Mouse (Mus musculus): ENCODE results near the gene Ogfod1. TPM values are rescaled to one million over a fixed set of nuclear protein-coding genes. Genes with fewer than 3 reads are reported as not detected.
"Not testable (repeated sequence)": the region's sequence is repeated elsewhere in the genome, so short reads cannot be mapped to it uniquely, and the experiment has no call there.

The Ogfod1 gene
- polyA plus RNA-seq, 1 experiment from 2014 or later, result 21.6 TPM

- no peak overlapping the region for H3K27ac ChIP-seq
These were observed 3.4 kb upstream of the Ogfod1 start for GRCm38 (mm10) chr8:94033601-94034000.

DNA sequence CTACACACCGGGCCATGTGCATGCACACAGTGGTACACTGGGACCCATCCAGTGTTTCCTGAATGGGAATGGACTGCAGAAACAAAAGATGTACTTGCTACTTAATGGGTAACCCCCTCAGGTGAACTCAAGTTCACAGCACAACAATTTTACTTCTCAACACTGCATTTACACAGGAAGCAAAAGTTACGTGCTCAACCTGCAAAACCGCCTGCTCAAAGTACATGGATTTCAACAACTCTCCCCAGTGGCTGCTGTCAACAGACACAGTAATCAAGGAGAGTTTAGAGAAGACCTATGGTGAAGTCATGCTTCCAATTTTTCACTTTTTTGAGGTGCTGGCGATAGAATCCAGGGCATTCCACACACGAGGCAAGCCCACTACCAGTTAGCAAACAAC lies 1.8 kb upstream of the Ogfod1 start:
- 0 out of 2 replicates have a peak overlapping the region, but pooled peaks have one; percentile 12 for H3K9ac ChIP-seq
- peaks cover 40% of the 10 kb centered on the region for H3K4me1 ChIP-seq
- WGBS, result 61% methylated on average over 5 of the region's 5 CpGs
- H3K4me2 ChIP-seq, result peak overlapping the region; percentile 83
- ATAC-seq (replicated peaks), result no peak
- peak overlapping the region; percentile 98 for H3K4me3 ChIP-seq
- no peak overlapping the region for H3K27ac ChIP-seq
- H3K36me3 ChIP-seq (replicated peaks), result 0 out of 2 replicates have a peak, but pooled peaks cover 6% of the 10 kb centered on the region
- H3K27me3 ChIP-seq (replicated peaks), result no peaks in the 10 kb centered on the region
- no peaks in the 10 kb centered on the region for H3K9me3 ChIP-seq

More at GRCm38 (mm10) chr8:94033601-94034000, 3.4 kb upstream of the Ogfod1 start:
- H3K4me2 ChIP-seq, result 0 out of 2 replicates have a peak overlapping the region, but pooled peaks have one; percentile 1
- no peak overlapping the region for H3K4me3 ChIP-seq
- ATAC-seq (replicated peaks), result no peak
- H3K36me3 ChIP-seq (replicated peaks), result peaks cover 17% of the 10 kb centered on the region
- H3K4me1 ChIP-seq, result peaks cover 35% of the 10 kb centered on the region
- no peaks in the 10 kb centered on the region for H3K27me3 ChIP-seq (replicated peaks)
- H3K9me3 ChIP-seq, result no peaks in the 10 kb centered on the region
- 29% methylated on average over 3 of the region's 3 CpGs for WGBS
- H3K9ac ChIP-seq, result no peak overlapping the region

- under 1% methylated on average over 22 of the region's 32 CpGs for WGBS
- Histone ChIP-seq H3K9ac (peak overlapping the region; percentile 74), H3K4me2 (peak overlapping the region; percentile 83), H3K4me3 (peak overlapping the region; percentile 98), H3K4me1 (peaks cover 40% of the 10 kb centered on the region), H3K27ac (peak overlapping the region; percentile 81)
- H3K27me3 ChIP-seq (replicated peaks); H3K36me3 ChIP-seq (replicated peaks); H3K9me3 ChIP-seq: not testable (repeated sequence)
- ATAC-seq (replicated peaks), result peak; percentile 92
These were observed 457 bp upstream of the Ogfod1 start for GRCm38 (mm10) chr8:94036541-94036940.

DNA sequence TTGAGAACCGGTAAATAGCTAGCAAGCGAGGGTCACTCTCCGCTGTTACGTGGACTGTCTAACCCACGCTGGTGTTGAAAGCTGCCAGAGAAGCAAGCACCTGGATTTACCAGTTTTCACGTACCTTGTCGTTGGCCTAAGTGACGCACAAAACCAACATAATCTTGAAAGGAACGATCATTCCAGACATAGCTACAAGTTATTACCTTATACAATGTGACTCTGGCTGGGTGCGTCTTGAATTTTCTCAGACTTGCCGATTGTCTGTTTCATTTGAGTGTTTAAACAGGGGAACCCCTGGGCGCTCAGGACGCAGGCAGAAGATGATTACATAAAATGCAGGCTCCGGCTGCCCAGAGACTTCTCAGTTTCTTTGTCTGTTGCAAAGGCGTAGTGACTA lies 808 bp downstream of the Ogfod1 start:
- WGBS, result 7% methylated on average over 15 of the region's 15 CpGs
- no peaks in the 10 kb centered on the region for H3K9me3 ChIP-seq
- peak overlapping the region; percentile 79; the same call in 1 of the 2 replicates for H3K27ac ChIP-seq
- H3K9ac ChIP-seq, result peak overlapping the region; percentile 67
- H3K36me3 ChIP-seq (replicated peaks), result no peaks in the 10 kb centered on the region
- H3K4me1 ChIP-seq, result peaks cover 40% of the 10 kb centered on the region
- no peaks in the 10 kb centered on the region for H3K27me3 ChIP-seq (replicated peaks)
- peak overlapping the region; percentile 75 for H3K4me2 ChIP-seq
- H3K4me3 ChIP-seq, result peak overlapping the region; percentile 98
- ATAC-seq (replicated peaks), result no peak

DNA sequence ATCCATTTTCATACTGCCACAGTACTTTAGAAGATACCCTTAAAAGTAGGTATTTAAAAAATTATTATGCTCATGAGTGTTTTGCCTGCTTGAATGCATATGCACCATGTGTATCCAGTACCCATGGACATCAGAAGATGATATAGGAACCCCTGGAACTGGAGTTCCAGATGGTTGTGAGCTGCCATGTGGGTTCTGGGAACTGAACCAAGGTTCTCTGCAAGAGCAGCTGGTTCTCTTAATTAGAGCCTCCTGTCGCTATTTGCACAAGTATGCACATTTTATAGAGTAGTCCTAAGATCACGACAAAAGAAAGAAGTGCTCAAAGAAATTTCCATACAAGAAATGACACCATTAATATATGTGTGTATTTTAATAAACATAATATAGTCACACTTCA lies 10.8 kb downstream of the Ogfod1 start:
- H3K27ac ChIP-seq, result no peak overlapping the region
- H3K36me3 ChIP-seq (replicated peaks), result peaks cover 15% of the 10 kb centered on the region; the same call in 1 of the 2 replicates
- no peak overlapping the region for H3K9ac ChIP-seq
- no peak for ATAC-seq (replicated peaks)
- H3K27me3 ChIP-seq (replicated peaks), result no peaks in the 10 kb centered on the region
- H3K4me1 ChIP-seq, result no peaks in the 10 kb centered on the region
- H3K9me3 ChIP-seq, result no peaks in the 10 kb centered on the region
- no peak overlapping the region for H3K4me2 ChIP-seq
- no peak overlapping the region for H3K4me3 ChIP-seq
- 90% methylated on average over 2 of the region's 2 CpGs for WGBS

GRCm38 (mm10) chr8:94052696-94053095 lies 15.7 kb downstream of the Ogfod1 start:
- Histone ChIP-seq H3K27ac (no peak overlapping the region), H3K27me3 (replicated peaks) (no peaks in the 10 kb centered on the region), H3K4me2 (no peak overlapping the region), H3K4me1 (no peaks in the 10 kb centered on the region), H3K9ac (no peak overlapping the region), H3K9me3 (no peaks in the 10 kb centered on the region), H3K4me3 (no peak overlapping the region), H3K36me3 (replicated peaks) (peaks cover 29% of the 10 kb centered on the region; the same call in 1 of the 2 replicates)
- ATAC-seq (replicated peaks), result no peak
- 91% methylated on average over 12 of the region's 12 CpGs for WGBS

GRCm38 (mm10) chr8:94057157-94057854 lies 20.3 kb downstream of the Ogfod1 start:
- WGBS, result 54% methylated on average over 6 of the region's 6 CpGs
- Histone ChIP-seq H3K4me2 (no peak overlapping the region), H3K9me3 (no peaks in the 10 kb centered on the region), H3K4me1 (no peaks in the 10 kb centered on the region), H3K27ac (no peak overlapping the region), H3K36me3 (replicated peaks) (peaks cover 41% of the 10 kb centered on the region; the same call in 1 of the 2 replicates), H3K27me3 (replicated peaks) (no peaks in the 10 kb centered on the region), H3K4me3 (no peak overlapping the region), H3K9ac (no peak overlapping the region)
- no peak for ATAC-seq (replicated peaks)

DNA sequence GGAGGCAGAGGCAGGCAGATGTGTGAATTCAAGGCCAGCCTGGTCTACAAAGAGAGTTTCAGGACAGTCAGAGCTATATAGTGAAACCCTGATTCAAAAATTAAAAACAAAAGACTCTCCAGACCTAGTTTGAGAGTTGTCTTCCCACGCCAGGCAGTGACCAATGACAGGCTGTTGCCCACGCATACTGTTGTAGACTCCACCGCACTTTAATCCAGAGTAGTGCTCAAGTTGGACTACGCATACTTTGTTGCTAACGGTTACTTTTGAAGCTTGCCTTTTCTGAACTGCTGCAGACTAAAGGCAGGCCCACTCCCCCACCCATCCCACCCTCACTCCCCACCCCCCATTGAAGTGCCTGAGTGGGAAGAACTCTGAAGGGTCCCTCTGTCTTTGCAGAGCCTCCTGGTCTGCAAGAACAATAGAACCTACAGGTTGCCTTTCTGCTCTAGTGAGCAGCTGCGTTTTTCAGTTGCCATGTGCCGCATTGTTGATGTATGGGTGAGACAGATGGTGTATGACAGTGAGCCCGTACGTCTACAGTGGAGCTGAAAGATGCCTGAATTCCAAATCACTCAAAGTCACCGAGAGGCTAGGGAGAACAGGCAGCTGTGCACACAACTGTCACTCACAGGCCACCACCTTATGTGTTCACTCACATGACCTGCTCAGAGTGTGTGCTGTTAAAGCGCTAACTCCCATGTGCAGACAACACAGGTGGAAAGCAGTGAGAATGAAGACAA lies 29.3 kb downstream of the Ogfod1 start:
- 19% methylated on average over 11 of the region's 11 CpGs for WGBS
- Histone ChIP-seq H3K27me3 (replicated peaks) (no peaks in the 10 kb centered on the region), H3K4me3 (no peak overlapping the region), H3K9me3 (no peaks in the 10 kb centered on the region), H3K4me1 (no peaks in the 10 kb centered on the region), H3K9ac (no peak overlapping the region), H3K4me2 (no peak overlapping the region), H3K27ac (no peak overlapping the region), H3K36me3 (replicated peaks) (peaks cover 36% of the 10 kb centered on the region)
- ATAC-seq (replicated peaks), result 0 out of 2 replicates have a peak, but pooled peaks have one; percentile 48

DNA sequence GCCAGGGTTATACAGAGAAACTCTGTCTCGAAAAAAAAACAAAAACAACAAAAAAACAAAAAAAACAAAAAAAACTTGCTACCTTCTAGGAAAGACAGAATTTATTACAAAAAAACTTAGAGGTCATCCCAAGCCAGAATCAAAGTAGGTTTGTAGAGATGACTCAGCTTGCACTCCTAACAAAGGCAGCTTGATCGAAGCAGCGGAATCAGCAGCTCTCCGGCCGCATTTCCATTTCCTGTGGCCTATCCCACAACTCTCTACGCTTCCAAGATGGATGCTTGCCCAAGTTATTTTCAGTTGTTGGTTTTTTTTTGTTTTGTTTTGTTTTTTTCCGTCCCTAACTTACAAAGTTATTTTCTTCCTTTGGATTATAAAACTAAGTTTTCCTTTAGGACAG lies 31.8 kb downstream of the Ogfod1 start:
- 93% methylated on average over 7 of the region's 7 CpGs for WGBS

DNA sequence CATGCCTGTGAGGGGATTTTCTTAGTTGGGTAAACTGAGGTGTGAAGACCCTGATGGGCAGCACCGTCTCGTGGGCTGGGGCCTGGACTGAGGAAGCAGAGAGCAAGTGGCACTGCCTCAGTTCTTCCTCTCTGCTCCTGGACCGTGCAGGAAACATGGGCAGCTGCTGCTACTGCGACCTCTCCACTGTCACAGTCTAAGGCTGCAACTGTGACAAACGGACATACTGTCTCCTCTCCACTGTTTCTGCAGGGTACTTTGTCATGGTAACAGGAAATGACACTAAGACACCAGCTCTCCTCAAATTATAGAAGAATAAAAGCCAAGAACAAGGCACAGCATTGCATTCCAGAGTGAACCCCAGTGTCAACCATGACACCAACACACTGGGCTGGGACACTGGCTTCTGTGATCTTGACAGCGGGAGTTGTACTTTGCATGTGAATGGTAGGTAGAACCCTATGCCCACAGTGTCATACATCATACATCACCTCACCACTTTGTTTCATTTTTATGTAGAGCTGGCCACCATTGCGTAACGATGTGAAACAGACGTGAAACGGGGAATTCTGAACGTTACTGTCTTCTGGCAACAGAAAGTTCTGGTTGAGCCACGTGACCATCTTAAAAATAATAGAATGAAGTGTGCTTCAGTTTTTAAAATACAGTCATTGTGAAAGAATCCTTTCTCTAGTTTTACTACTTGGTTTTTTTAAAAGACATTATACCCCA lies 39.6 kb downstream of the Ogfod1 start:
- no peak for ATAC-seq (replicated peaks)
- H3K27me3 ChIP-seq (replicated peaks), result no peaks in the 10 kb centered on the region
- 84% methylated on average over 12 of the region's 12 CpGs for WGBS
- H3K9ac ChIP-seq, result no peak overlapping the region
- no peaks in the 10 kb centered on the region for H3K4me1 ChIP-seq
- no peak overlapping the region for H3K4me3 ChIP-seq
- no peak overlapping the region for H3K27ac ChIP-seq
- H3K36me3 ChIP-seq (replicated peaks), result 0 out of 2 replicates have a peak, but pooled peaks cover 21% of the 10 kb centered on the region
- no peak overlapping the region for H3K4me2 ChIP-seq
- H3K9me3 ChIP-seq, result no peaks in the 10 kb centered on the region

More for the DNA sequence above, 31.8 kb downstream of the Ogfod1 start:
- no peak for ATAC-seq (replicated peaks)
- H3K9me3 ChIP-seq, result no peaks in the 10 kb centered on the region
- no peaks in the 10 kb centered on the region for H3K27me3 ChIP-seq (replicated peaks)
- no peak overlapping the region for H3K4me3 ChIP-seq
- no peak overlapping the region for H3K27ac ChIP-seq
- no peak overlapping the region for H3K9ac ChIP-seq
- no peak overlapping the region for H3K4me2 ChIP-seq
- H3K4me1 ChIP-seq, result no peaks in the 10 kb centered on the region
- H3K36me3 ChIP-seq (replicated peaks), result peaks cover 31% of the 10 kb centered on the region

DNA sequence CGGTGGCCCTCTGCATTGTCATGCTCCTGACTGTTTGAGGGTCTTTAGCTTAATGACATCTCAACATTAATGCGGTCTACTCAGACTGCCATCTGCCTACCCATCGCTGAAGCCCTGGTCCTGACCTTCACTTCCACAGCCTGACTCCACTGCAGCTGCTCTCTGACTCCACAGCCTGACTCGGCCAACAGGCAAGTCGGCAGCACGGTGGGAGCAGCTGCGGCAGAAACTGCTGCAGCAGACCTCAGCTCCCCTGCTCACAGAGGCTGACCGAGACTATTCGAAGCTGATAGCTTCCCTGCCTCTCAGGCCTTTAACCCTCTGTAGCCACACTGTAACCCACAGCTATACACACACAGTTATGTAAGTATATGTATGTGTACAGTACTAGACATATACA lies 51.0 kb downstream of the Ogfod1 start:
- Histone ChIP-seq H3K4me2 (no peak overlapping the region), H3K27ac (no peak overlapping the region), H3K9ac (no peak overlapping the region), H3K9me3 (no peaks in the 10 kb centered on the region), H3K4me3 (no peak overlapping the region), H3K4me1 (no peaks in the 10 kb centered on the region), H3K36me3 (replicated peaks) (peaks cover 16% of the 10 kb centered on the region), H3K27me3 (replicated peaks) (no peaks in the 10 kb centered on the region)
- ATAC-seq (replicated peaks), result no peak
- 82% methylated on average over 9 of the region's 9 CpGs for WGBS

GRCm38 (mm10) chr8:94089715-94090114 lies 52.7 kb downstream of the Ogfod1 start:
- peaks cover 14% of the 10 kb centered on the region for H3K36me3 ChIP-seq (replicated peaks)
- H3K27me3 ChIP-seq (replicated peaks), result no peaks in the 10 kb centered on the region
- WGBS, result 52% methylated on average over 6 of the region's 6 CpGs
- H3K27ac ChIP-seq, result no peak overlapping the region
- no peak for ATAC-seq (replicated peaks)
- no peak overlapping the region for H3K4me2 ChIP-seq
- H3K9ac ChIP-seq, result no peak overlapping the region
- no peaks in the 10 kb centered on the region for H3K9me3 ChIP-seq
- no peaks in the 10 kb centered on the region for H3K4me1 ChIP-seq
- no peak overlapping the region for H3K4me3 ChIP-seq

Data from midbrain, embryonic 15.5 days (tissue).